Mouse (Mus musculus): ENCODE measurements at regions not wholly inside any gene's neighbourhood (a gene's known extent, or its start where the extent isn't known, plus 50 kb on each side); places are given as distances from the start of the nearest gene placed in this dataset.

DNA sequence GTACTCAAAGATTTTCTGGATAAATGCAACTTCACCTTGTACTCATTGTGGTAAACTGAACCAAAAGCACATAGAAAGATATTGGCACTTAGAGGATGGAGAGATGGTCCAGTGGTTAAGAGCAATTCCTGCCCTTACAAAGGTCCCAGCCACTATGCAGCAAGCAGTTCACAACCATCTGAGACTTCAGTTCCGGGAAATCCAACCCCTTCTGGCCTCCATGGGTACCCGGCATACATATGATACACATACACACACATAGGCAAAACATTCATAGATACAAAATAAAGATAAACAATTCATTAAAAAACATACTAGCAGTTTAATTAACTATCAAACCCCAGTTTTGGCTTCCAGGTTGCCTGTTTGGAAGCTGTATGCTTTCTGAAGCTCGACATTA lies 189.5 kb upstream of the Tmem45b start:
- no peak for DNase-seq (ENCODE audit: low read depth, low spot score)

DNA sequence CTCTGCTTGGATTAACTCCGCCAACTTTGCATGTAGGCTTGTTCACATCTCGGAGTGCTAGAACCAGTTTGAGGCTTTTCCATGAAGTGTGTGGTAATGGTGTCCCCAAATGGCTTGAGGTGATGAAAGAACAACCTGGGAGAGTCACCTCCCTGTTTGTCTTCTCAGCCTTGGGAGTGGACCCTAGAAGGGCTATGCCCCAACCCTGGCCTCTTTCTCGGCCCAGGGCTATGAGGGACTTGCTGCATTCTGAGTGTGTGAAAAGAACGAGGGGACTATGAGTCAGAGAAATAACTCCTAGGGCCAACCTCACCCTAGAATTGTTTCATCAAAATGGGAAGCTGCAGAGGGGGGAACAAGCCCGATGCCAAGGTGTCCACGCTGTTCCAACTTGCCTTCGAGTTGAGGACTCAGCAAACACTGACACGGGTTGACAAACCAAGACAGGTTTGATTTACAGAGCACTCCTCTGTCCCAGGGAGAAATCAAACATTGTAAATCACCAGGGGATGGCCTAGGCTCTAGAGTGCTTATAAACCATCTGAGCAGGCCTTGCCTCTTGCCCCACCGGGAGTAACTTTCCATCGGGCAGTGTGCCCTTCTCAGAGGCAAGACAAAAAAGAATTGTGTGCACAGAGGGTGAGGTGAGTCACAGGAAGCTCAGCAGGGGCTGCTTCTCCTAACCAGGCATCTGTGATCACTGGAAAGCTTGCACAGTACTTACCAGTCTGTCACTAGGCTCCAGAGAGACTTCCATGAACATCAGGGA lies 186.3 kb upstream of the Tmem45b start:
- no peak for DNase-seq (ENCODE audit: low read depth, low spot score)

DNA sequence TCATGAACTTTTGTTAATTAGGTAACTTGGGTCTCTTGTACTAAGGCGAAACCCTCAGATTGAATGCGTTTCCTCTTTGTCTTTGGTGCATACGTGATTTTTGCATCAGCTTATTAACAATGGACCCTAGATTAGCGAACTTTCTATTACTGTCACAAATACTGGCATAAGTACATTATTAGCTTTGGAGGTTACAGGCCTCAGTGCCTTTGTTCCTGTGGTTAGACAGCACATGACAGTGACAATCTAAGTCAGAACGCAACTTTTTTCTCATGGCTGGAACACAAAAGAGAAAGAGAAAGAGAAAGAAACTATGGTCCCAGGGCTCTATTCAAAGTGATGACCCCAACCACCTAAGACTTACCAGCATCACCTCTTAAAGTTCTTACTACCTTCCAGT lies 184.8 kb upstream of the Tmem45b start:
- no peak for DNase-seq (ENCODE audit: low read depth, low spot score)

DNA sequence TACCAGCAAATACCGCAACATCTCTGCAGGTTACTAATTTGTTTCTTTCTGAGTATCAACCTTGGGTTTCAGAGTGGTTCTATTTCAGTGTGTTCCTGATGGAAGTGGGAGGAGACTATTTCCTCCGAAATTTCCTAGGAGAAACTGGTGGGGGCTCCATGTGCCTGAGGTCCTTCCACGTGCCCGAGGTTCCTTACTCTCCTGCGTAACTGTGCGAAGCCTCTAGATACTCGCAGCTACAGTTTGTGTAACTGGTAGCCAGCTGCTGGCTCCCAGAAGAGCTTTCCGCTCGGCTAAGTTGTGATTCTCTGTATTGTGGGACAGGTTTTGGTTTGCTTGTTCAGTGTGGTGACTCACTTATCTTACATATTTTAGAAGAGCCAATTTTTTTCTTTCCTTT lies 184.3 kb upstream of the Tmem45b start:
- DNase-seq (ENCODE audit: low read depth, low spot score), result no peak

DNA sequence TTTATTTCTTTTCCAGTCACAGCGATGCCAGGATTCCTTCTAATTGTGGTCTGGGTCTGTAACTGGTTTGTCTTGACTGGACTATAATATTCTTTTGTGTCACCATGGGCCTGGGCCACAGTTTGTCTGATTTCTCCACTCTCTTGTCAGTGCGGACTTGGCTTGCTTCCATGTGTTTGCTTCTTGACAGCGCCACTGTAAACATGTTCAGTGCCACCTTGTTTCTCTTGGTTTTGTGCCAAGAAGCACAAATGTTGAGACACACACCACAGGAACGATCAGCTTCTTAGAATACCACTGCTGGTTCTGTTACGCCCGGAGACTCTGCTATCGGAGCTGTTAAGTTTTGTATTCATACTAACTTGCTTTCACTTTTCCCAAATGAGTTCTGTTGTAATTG lies 180.9 kb upstream of the Tmem45b start:
- no peak for DNase-seq (ENCODE audit: low read depth, low spot score)

DNA sequence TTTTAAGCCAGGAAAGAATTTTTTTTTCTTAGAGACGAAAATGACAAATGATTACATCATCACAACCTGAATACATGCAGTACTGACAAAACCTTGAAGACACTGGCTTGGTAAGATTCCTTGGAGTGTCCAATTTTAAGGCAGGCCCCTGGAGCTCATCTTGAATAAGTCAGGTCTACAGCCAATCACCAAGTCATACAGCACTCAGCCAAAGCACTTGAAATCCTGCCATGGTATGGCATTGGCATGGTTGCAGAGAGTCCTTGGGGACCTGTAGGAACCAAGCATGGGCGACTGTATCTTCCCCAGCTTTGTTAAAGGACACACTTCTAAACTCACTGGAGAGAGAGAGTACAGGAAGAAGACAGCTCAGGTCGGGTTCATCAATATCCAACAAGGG lies 179.8 kb upstream of the Tmem45b start:
- DNase-seq (ENCODE audit: low read depth, low spot score), result no peak

DNA sequence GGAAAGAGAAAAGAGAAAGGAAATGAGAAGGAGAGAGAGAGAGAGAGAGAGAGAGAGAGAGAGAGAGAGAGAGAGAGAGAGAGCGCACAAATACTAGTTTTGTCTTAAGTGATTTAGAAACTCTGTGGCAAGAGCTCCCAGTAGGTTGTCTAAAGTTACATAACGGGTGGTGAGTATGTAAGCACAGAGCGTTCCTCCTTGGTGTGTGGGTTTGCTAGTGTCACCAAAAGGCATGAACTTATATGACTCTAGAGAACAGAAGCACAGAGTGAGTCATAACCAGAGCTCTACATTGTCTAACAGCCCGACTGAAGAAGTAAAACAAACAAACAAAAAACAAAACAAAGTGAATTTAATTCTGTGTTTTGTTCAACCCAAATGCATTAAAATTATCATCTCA lies 177.9 kb upstream of the Tmem45b start:
- no peak for DNase-seq (ENCODE audit: low read depth, low spot score)

DNA sequence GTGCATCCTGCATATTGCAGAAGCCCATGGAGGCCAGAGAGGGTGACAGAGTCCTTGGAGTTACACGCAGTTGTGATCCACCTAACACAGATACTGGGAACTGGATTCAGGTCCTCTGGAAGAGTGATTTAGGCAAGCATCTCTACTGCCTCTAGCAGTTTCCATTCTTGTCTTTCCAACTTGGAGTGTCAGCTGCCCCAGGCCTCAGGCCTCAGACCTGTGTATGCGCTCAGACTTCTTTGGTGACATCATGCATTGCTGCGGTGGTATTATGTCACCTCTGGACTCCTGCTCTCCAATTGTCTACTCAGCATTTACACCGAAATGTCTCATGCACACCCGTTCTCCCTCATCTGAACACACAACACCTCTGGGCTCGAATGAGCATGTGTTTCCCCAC lies 164.0 kb upstream of the Tmem45b start:
- no peak for DNase-seq (ENCODE audit: low read depth, low spot score)

DNA sequence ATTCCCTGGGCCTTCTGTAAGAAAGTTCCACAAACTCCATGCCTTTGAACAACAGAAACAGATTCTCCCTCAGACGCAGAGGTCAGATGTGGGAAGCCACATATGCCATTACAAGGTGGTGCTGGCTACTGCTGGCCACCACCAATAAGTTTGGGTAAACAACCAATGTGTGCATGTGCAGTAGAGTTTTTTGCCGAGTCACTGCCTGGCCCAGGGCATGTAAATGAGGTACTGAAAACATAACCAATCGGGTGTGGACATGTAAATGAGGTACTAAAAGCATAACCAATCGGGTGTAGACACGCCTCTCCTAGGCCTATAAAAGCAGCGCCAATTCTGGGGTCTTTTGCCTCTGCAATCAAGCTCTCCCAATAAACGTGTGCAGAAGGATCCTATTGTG lies 157.3 kb upstream of the Tmem45b start:
- DNase-seq (ENCODE audit: low read depth, low spot score), result peak; percentile 19

DNA sequence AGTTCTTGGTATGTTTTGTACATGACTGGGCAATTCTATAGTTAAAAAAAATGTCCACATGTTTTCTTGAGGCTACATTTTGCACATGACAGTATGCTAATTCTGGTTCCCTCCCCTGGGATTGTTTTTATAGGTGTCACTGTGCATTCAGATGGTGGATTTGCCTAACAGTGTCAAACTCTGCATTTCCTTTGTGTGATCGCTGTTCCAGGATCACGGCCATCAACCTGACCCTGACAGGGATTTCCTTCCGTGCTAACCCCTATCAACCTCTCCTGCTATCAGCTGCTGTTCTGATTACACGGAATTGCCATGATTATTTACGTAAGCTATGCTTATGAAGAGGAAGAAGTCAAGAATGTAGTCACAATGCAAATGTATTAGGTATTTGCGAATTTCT lies 155.1 kb upstream of the Tmem45b start:
- peak; percentile 73 for DNase-seq (ENCODE audit: low read depth, low spot score)

DNA sequence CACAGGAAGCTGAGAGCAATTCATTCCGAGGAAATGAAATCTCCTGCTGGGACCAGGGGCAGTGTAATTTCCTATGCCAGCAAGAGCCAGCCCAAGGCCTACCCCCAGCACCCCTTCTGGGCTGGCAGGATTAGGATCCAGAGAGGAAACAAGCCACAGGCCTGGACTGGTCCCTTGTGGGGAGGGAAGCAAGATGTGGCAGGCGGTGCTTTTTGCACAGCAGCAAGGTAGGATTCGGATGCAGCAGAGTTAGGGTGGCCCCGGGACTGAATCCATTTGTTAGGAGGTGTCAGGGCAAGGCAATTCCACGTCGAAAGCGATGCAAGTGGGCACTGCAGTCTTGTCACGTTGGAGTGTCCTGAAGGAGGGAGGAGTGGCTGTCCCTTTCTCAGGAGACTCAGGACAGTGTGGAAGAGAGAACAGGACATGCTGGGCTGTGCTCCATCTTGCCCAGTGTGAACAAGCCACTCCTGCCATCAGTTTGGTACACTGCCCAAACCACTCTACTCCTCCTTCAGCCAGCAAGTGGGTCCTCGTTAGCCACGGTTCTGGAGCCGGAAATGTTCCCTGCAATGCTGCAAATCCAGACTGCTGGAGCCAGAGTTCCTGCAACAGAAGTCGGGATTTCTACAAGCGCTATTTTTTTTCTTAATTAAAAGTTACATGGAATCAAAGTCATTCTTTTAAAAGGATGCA lies 150.1 kb upstream of the Tmem45b start:
- peak; percentile 11 for DNase-seq (ENCODE audit: low read depth, low spot score)

DNA sequence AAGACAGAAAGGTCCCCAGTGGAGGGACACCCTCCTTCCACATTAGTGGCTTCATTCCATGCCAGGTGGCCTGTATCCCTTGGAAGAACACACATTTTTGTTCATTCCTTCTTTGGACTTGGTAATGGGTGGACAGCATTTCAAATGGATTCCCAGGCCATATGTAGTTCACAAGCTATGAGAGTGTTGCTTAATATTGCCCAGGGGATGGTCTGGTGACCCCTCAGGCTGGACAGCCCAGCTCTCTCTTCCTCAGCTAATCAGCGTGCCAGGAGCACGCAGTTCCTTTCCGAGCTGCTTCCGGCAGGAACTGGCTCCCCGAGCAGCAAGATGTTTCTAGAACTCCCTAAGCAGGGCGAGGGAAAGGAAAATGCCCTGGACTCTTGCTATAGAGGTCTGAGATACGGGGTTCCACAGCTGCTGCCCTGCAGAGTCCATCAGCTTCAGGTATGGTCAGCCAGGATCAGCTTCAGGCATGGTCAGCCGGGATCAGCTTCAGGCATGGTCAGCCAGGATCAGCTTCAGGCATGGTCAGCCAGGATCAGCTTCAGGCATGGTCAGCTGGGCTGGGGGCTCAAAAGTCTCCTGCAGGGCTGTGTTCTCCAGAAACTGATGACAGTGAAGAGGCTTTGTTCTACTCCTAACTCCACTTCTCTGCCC lies 146.9 kb upstream of the Tmem45b start:
- no peak for DNase-seq (ENCODE audit: low read depth, low spot score)

DNA sequence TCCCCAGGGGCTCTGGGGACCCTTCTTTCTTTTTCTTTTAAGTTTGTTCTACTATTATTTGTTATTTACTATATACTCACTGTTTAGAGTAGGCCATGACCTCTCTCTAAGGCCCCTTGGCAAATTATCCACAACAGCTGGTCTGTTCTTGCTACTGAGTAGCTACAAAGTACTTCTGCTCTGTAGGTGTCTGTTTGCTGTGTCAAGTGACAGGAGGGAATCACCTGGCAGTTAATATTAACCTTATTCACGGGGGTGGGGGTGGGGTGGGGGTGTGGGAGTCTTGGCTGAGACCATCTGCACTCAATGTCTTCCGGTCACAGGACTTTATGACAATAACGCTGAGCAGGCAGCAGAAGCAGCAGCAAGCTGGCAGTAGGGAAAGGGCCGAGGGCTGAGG lies 146.4 kb upstream of the Tmem45b start:
- DNase-seq (ENCODE audit: low read depth, low spot score), result no peak

DNA sequence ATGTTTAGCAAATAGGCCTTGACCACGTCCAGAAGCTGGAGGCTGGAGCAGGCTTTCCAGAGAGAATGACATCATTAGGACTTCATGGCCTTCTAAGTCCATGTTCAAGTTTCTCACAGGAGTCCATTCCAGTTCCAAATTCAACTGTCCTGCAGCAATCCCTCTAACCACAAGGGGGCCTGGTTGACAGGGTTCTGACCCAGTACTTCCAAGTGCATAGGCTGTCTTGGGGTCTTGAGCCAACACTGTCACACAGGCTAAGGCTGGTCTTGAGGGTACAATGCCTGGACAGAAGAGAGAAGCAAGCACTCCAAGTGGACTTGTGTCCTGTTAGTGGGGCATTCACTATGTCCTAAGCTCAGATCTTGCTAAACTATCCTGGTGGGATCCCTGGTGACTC lies 145.9 kb upstream of the Tmem45b start:
- DNase-seq (ENCODE audit: low read depth, low spot score), result peak; percentile 24

DNA sequence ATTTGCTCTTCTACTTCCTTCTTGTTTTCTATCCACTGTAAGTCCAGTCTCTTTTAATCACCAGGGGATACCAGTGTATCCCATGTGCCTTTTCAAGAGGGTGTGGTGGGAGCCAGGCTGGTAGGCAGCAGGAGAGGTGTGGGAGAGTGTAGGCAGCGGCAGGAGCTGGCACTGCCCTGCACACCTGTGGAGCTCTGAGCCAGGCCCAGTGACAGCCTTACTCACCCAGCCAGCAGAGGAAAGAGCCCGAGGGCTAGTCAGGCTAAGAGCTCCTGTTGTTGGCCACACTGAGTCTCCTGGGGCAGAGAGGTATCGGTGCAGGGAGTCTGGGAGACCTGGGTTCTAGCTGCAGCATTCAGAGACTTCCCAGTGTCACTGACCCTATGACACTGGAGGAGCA lies 145.5 kb upstream of the Tmem45b start:
- DNase-seq (ENCODE audit: low read depth, low spot score), result no peak

DNA sequence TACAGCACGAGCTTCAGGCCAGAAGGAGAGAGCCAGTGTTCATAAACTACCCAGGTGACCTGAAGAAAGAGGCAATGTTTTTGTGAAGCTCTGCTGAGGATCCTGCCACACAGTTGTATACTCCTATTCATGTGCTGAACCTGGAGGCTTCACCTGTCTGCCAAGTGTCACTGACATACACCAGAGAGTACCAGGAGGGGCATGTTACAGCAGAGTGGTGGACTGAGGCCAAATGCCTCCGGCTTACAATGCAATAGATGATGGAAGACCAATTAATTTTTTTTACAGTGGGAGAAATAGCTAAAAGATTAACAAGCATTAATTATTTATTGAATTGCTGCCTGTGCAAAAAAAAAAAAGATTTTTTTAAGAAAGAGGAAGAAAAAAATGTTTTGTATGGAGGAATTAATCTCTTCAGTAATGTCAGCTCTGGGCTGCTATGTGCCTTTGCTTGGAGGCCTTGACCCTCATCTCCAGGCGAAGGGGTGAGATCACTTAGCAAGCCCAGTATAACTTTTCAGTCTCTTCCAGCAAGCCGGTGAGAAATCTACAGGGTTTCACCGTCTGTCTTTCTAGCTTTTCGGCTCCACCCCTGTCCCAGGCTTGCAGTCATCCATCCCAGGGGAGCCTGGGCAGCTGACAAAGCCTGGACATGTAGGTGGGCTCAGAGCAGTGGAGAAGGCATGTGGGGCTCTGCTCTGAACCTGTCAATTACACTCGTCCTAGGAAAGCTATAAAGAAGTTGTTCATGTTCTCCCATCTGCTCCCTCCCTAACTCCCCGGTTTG lies 144.0 kb upstream of the Tmem45b start:
- DNase-seq (ENCODE audit: low read depth, low spot score), result no peak

DNA sequence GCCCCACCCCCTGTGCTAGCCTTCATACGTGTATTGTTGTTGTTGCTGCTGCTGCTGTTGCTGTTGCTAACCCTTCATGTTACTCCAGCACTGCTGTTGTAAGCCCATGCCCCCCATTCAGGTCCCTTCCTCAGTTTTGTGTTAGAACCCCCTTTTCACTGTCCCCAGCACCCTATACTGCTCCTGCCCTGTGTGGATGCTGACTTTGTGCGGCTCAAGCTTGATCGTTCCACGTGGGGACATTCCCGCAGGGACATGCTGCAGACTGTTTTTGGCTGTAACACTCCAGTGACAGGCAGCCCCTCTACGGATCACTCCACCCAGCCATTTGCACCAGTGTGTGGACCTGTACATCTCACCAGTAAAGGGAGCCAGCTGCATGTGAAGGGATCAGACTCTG lies 142.7 kb upstream of the Tmem45b start:
- DNase-seq (ENCODE audit: low read depth, low spot score), result no peak

DNA sequence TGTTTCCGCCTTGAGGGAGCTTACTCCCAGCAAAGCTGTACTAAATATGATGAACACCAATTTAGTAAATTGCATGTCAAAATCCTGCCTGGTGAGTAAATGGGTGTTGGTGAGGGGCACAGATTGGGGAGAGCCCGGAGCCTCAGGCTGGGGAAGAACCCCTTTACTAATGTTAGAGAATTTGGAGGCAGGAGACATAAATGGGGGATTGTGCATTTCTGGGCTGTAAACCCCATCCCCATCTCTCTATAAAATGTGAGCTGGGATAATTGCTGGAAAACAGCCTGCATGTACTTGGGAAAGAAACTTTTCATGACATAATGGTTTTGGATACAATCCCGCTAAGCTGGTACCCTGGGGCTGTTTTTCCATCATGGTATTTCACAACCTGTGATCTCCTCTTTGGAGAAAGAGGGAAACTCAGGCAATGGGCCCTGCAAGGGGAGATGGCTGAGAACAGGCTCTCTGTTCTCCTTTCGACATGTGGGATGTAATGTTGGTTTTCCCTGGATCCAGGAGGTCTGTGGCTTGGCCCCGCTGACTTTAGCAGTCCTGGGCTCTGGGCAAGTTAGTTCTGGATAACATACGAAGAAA lies 140.3 kb upstream of the Tmem45b start:
- DNase-seq (ENCODE audit: low read depth, low spot score), result no peak

DNA sequence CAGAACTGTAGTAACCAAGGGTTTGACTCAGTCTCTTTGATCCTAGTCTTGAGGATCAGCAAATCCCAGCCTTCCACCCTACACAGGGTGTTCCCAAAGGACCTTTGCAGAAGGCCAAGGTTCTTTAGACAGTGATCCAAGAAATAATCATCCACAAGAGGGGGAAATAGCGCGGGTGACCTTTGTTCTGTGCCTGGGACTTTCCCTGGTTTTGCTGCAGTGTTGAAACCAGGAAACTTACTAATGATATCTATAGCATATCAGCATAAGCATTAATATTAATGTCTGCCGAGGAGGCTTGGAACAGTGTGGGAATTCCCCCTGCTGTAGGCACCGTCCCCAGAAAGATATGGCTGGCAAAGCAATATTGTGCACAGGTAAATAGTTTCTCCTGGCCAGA lies 138.4 kb upstream of the Tmem45b start:
- DNase-seq (ENCODE audit: low read depth, low spot score), result no peak

DNA sequence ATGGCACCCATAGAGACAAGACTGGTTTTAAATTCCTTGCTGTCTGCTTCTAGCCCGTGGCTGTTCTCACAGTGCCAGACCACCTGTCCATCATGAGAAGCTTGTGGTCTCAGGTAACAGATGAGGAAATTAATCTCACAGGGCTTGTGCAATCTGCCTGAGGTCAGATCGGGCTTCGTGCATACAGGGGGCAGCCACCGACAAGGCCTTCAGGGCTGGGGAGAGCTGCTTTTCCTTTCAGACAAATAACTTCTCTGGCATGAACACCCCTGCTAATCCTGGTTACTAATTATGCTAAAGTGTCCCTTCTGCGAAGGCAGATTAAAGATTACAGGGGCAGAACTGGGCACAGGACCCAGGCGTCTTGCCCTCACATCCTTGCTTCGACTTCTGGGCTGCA lies 130.8 kb upstream of the Tmem45b start:
- DNase-seq (ENCODE audit: low read depth, low spot score), result no peak

DNA sequence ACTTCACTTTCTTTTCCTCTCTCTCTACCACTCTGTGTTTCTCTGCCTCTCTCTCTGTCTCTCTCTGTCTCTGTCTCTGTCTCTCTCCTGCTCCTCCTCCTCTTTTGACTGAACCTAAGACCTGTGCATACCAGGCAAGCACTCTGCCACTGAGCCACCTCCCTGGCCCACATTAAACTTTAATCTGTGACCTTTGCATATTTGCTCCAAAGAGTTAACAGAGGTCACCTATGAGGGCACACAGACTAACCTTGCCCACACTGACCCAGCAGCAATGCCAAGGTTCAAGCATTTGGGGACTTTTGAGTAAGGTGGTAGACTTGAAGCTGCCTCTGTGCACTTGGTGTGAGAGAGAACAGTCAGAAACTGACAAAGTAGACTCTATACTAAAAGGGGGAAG lies 123.4 kb upstream of the Tmem45b start:
- DNase-seq (ENCODE audit: low read depth, low spot score), result no peak

DNA sequence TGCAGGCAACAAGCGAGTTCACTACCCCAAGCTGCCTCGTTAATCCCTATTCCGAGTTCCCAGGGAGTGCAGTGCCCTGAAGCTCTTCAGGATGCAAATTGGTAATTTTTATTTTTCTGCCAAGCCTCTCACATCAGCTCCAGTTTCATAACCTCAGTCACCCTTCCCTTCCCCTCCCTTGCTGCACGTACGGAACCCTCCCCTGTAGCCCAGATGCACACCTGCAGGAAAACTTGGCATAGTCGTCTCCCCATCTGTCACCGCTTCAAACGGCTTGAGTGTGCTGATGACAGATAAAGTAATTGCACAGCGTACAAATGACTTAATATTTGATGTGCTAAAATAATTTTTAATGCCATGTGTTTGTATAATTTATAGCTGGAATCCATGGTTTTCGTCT lies 119.7 kb upstream of the Tmem45b start:
- DNase-seq (ENCODE audit: low read depth, low spot score), result no peak

Data from ES-CJ7 (cell line).